Mouse (Mus musculus): Measurements from ENCODE around the gene Dmc1. TPM values are rescaled to one million over a fixed set of nuclear protein-coding genes. Genes with fewer than 3 reads are reported as not detected.

Dmc1 gene
- polyA plus RNA-seq, 1 experiment from 2014 or later, result 0.94 TPM

GRCm38 (mm10) chr15:79519400-79520220, 85.3 kb downstream of the Dmc1 start:
- Histone ChIP-seq H3K9ac (replicated peaks; ENCODE audit: low read depth, low read length) (no peak overlapping the region), H3K9me3 (ENCODE audit: control insufficient read depth, low read length) (no peaks in the 10 kb centered on the region), H3K4me2 (ENCODE audit: low read length) (no peak overlapping the region), H3K4me3 (replicated peaks; ENCODE audit: low read length) (no peak overlapping the region), H3K27me3 (replicated peaks; ENCODE audit: control insufficient read depth, insufficient read depth, low read length) (peaks cover 18% of the 10 kb centered on the region), H3K4me1 (replicated peaks; ENCODE audit: control insufficient read depth, insufficient read depth, low read length) (peaks cover 14% of the 10 kb centered on the region), H3K27ac (ENCODE audit: low read length) (no peak overlapping the region), H3K36me3 (ENCODE audit: control insufficient read depth, insufficient read depth) (no peaks in the 10 kb centered on the region)
- WGBS, result 53% methylated on average over 16 of the region's 16 CpGs
- no peak for ATAC-seq

- Histone ChIP-seq H3K4me2 (ENCODE audit: low read length) (no peak overlapping the region), H3K9me3 (ENCODE audit: control insufficient read depth, low read length) (no peaks in the 10 kb centered on the region), H3K4me1 (replicated peaks; ENCODE audit: control insufficient read depth, insufficient read depth, low read length) (peaks cover 14% of the 10 kb centered on the region), H3K4me3 (replicated peaks; ENCODE audit: low read length) (no peak overlapping the region), H3K9ac (replicated peaks; ENCODE audit: low read depth, low read length) (no peak overlapping the region), H3K27me3 (replicated peaks; ENCODE audit: control insufficient read depth, insufficient read depth, low read length) (peaks cover 28% of the 10 kb centered on the region), H3K27ac (ENCODE audit: low read length) (no peak overlapping the region), H3K36me3 (ENCODE audit: control insufficient read depth, insufficient read depth) (no peaks in the 10 kb centered on the region)
- WGBS, result 91% methylated on average over 3 of the region's 3 CpGs
- ATAC-seq, result no peak
Observed at GRCm38 (mm10) chr15:79518571-79518970, 86.3 kb downstream of the Dmc1 start.

- no peak for ATAC-seq
- H3K27me3 ChIP-seq (replicated peaks; ENCODE audit: control insufficient read depth, insufficient read depth, low read length), result peaks cover 30% of the 10 kb centered on the region
- H3K4me3 ChIP-seq (replicated peaks; ENCODE audit: low read length), result no peak overlapping the region
- H3K36me3 ChIP-seq (ENCODE audit: control insufficient read depth, insufficient read depth), result no peaks in the 10 kb centered on the region
- H3K4me1 ChIP-seq (replicated peaks; ENCODE audit: control insufficient read depth, insufficient read depth, low read length), result peaks cover 14% of the 10 kb centered on the region
- H3K27ac ChIP-seq (ENCODE audit: low read length), result no peak overlapping the region
- no peak overlapping the region for H3K4me2 ChIP-seq (ENCODE audit: low read length)
- H3K9ac ChIP-seq (replicated peaks; ENCODE audit: low read depth, low read length), result no peak overlapping the region
- WGBS, result 57% methylated on average over 4 of the region's 4 CpGs
- H3K9me3 ChIP-seq (ENCODE audit: control insufficient read depth, low read length), result no peaks in the 10 kb centered on the region
Observed at GRCm38 (mm10) chr15:79517710-79518109, 87.2 kb downstream of the Dmc1 start.

- WGBS, result under 1% methylated on average over 71 of the region's 71 CpGs
- Histone ChIP-seq H3K9me3 (ENCODE audit: control insufficient read depth, low read length) (no peaks in the 10 kb centered on the region), H3K36me3 (ENCODE audit: control insufficient read depth, insufficient read depth) (no peaks in the 10 kb centered on the region), H3K4me1 (replicated peaks; ENCODE audit: control insufficient read depth, insufficient read depth, low read length) (peaks cover 21% of the 10 kb centered on the region), H3K27ac (ENCODE audit: low read length) (no peak within 1 kb of the TSS), H3K4me2 (ENCODE audit: low read length) (peak within 1 kb of the TSS; percentile 82), H3K27me3 (replicated peaks; ENCODE audit: control insufficient read depth, insufficient read depth, low read length) (peaks cover 30% of the 10 kb centered on the region), H3K9ac (replicated peaks; ENCODE audit: low read depth, low read length) (peak within 1 kb of the TSS; percentile 30), H3K4me3 (replicated peaks; ENCODE audit: low read length) (peak within 1 kb of the TSS; percentile 41)
- ATAC-seq, result no peak
Observed at GRCm38 (mm10) chr15:79516171-79517096, 88.5 kb downstream of the Dmc1 start, which contains the start of gene Kdelr3. Gene Kdelr3, plus strand, starts transcription at chr15:79516411.

GRCm38 (mm10) chr15:79513940-79514339, 91.0 kb downstream of the Dmc1 start:
- no peak overlapping the region for H3K4me3 ChIP-seq (replicated peaks; ENCODE audit: low read length)
- no peak overlapping the region for H3K9ac ChIP-seq (replicated peaks; ENCODE audit: low read depth, low read length)
- H3K4me2 ChIP-seq (ENCODE audit: low read length), result no peak overlapping the region
- no peaks in the 10 kb centered on the region for H3K36me3 ChIP-seq (ENCODE audit: control insufficient read depth, insufficient read depth)
- 8% methylated on average over 9 of the region's 9 CpGs for WGBS
- peaks cover 25% of the 10 kb centered on the region for H3K4me1 ChIP-seq (replicated peaks; ENCODE audit: control insufficient read depth, insufficient read depth, low read length)
- ATAC-seq, result no peak
- H3K27ac ChIP-seq (ENCODE audit: low read length), result no peak overlapping the region
- H3K27me3 ChIP-seq (replicated peaks; ENCODE audit: control insufficient read depth, insufficient read depth, low read length), result peaks cover 34% of the 10 kb centered on the region
- no peaks in the 10 kb centered on the region for H3K9me3 ChIP-seq (ENCODE audit: control insufficient read depth, low read length)

- H3K27ac ChIP-seq (ENCODE audit: low read length), result no peak overlapping the region
- 1% methylated on average over 61 of the region's 61 CpGs for WGBS
- peak overlapping the region; percentile 42 for H3K9ac ChIP-seq (replicated peaks; ENCODE audit: low read depth, low read length)
- peaks cover 41% of the 10 kb centered on the region for H3K27me3 ChIP-seq (replicated peaks; ENCODE audit: control insufficient read depth, insufficient read depth, low read length)
- peak overlapping the region; percentile 60 for H3K4me2 ChIP-seq (ENCODE audit: low read length)
- peaks cover 19% of the 10 kb centered on the region for H3K4me1 ChIP-seq (replicated peaks; ENCODE audit: control insufficient read depth, insufficient read depth, low read length)
- no peaks in the 10 kb centered on the region for H3K36me3 ChIP-seq (ENCODE audit: control insufficient read depth, insufficient read depth)
- H3K9me3 ChIP-seq (ENCODE audit: control insufficient read depth, low read length), result no peaks in the 10 kb centered on the region
- H3K4me3 ChIP-seq (replicated peaks; ENCODE audit: low read length), result peak overlapping the region; percentile 44
- ATAC-seq, result peak; percentile 89
Observed at GRCm38 (mm10) chr15:79511553-79512320, 93.2 kb downstream of the Dmc1 start.

Small RNA genes within 50 kb of the gene (microRNA-seq; reads per million reads assigned to microRNA genes)
- not detected for gene Gm27903

Other genes starting within 250 kb of the Dmc1 start
- gene Tmem184b, start 201.5 kb downstream of the Dmc1 start, polyA plus RNA-seq (2015; fragmentation: Nextera tagmentation; extraction: Ambion mirVana), result 43.4 and 44.0 TPM in 2 replicates
- 234 and 240 TPM in 2 replicates for gene Csnk1e, start 149.5 kb downstream of the Dmc1 start, polyA plus RNA-seq (2015; fragmentation: Nextera tagmentation; extraction: Ambion mirVana)
- 0.11 and 0.43 TPM in 2 replicates for gene Kcnj4, start 99.9 kb downstream of the Dmc1 start, polyA plus RNA-seq (2015; fragmentation: Nextera tagmentation; extraction: Ambion mirVana)
- gene Kdelr3, start 88.7 kb downstream of the Dmc1 start, polyA plus RNA-seq (2015; fragmentation: Nextera tagmentation; extraction: Ambion mirVana), result 4.8 and 8.7 TPM in 2 replicates
- gene Ddx17, start 58.4 kb downstream of the Dmc1 start, polyA plus RNA-seq (2015; fragmentation: Nextera tagmentation; extraction: Ambion mirVana), result 60.2 and 63.3 TPM in 2 replicates
- gene Fam227a, start 53.8 kb upstream of the Dmc1 start, polyA plus RNA-seq (2015; fragmentation: Nextera tagmentation; extraction: Ambion mirVana), result 3.9 and 4.5 TPM in 2 replicates
- gene Cby1, start 54.1 kb upstream of the Dmc1 start, polyA plus RNA-seq (2015; fragmentation: Nextera tagmentation; extraction: Ambion mirVana), result 116 and 117 TPM in 2 replicates
- 249 and 262 TPM in 2 replicates for gene Tomm22, start 65.8 kb upstream of the Dmc1 start, polyA plus RNA-seq (2015; fragmentation: Nextera tagmentation; extraction: Ambion mirVana)
- 24.5 and 25.2 TPM in 2 replicates for gene Josd1, start 82.8 kb upstream of the Dmc1 start, polyA plus RNA-seq (2015; fragmentation: Nextera tagmentation; extraction: Ambion mirVana)
- 55.7 and 56.5 TPM in 2 replicates for gene Gtpbp1, start 85.7 kb upstream of the Dmc1 start, polyA plus RNA-seq (2015; fragmentation: Nextera tagmentation; extraction: Ambion mirVana)
- gene Sun2, start 137.4 kb upstream of the Dmc1 start, polyA plus RNA-seq (2015; fragmentation: Nextera tagmentation; extraction: Ambion mirVana), result 8.9 and 9.9 TPM in 2 replicates
- 87.9 and 89.5 TPM in 2 replicates for gene Dnal4, start 172.7 kb upstream of the Dmc1 start, polyA plus RNA-seq (2015; fragmentation: Nextera tagmentation; extraction: Ambion mirVana)
- gene Nptxr, start 199.7 kb upstream of the Dmc1 start, polyA plus RNA-seq (2015; fragmentation: Nextera tagmentation; extraction: Ambion mirVana), result 19.2 and 24.7 TPM in 2 replicates
- 1.4 TPM in 1 of 2 replicates, not detected in the other for gene Npcd, start 229.1 kb upstream of the Dmc1 start, polyA plus RNA-seq (2015; fragmentation: Nextera tagmentation; extraction: Ambion mirVana)
- 49.3 and 53.2 TPM in 2 replicates for gene Cbx6, start 229.6 kb upstream of the Dmc1 start, polyA plus RNA-seq (2015; fragmentation: Nextera tagmentation; extraction: Ambion mirVana)

All from forebrain, embryonic 16.5 days (tissue).